Mouse (Mus musculus): ENCODE measurements around the gene Hpgd. TPM values are rescaled to one million over a fixed set of nuclear protein-coding genes. Genes with fewer than 3 reads are reported as not detected.

The Hpgd gene
- total RNA-seq, 1 experiment from 2014 or later = 457 TPM

- no peak for ATAC-seq (replicated peaks; ENCODE audit: insufficient number of reproducible peaks, low FRiP score, low TSS enrichment, poor library complexity, severe bottlenecking)
Observed at GRCm38 (mm10) chr8:56304595-56304994, 10.2 kb downstream of the Hpgd start.

DNA sequence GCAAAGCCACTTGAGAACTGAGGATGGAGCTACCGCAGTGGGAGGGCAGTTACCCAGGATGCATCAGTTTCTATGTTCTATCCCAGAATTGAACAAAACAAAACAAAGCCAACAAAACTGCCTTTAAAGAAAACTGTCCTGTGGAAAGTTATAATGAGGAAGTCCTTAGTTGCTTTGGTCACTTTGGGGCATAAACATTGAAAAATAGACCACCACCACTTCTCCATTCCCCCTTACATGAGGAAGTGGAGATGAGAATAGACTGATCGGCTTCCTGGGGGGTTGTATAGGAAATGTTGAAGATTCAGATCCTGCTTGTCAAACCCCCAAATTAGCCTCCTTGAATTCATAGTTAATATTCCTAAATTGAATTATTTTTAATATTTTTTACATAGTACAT, 19.2 kb downstream of the Hpgd start:
- peak; percentile 41; the same call in 1 of the 2 replicates for ATAC-seq (replicated peaks; ENCODE audit: insufficient number of reproducible peaks, low FRiP score, low TSS enrichment, poor library complexity, severe bottlenecking)

- ATAC-seq (replicated peaks; ENCODE audit: insufficient number of reproducible peaks, low FRiP score, low TSS enrichment, poor library complexity, severe bottlenecking) = no peak
Observed at GRCm38 (mm10) chr8:56315189-56315588, 20.8 kb downstream of the Hpgd start.

DNA sequence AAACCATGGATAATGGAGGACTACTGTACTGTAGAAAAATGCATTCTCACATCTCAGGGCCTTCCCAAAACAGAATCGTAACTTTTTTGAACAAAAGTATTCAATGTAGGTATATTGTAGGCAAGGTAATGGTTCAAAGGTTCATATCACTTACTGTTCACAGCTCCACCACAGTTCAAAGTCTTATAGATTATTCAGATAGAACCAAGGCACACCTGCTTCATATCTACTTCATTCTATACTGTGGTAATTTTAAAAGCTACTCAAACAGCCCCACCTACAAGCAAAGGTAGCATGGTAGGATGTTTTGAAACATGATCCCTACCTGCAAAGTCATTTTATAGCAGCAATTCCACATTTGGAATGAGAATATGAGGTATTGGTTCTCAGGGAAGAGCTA, 28.9 kb downstream of the Hpgd start:
- no peak for ATAC-seq (replicated peaks; ENCODE audit: insufficient number of reproducible peaks, low FRiP score, low TSS enrichment, poor library complexity, severe bottlenecking)

GRCm38 (mm10) chr8:56327709-56328108, 33.3 kb downstream of the Hpgd start:
- no peak for ATAC-seq (replicated peaks; ENCODE audit: insufficient number of reproducible peaks, low FRiP score, low TSS enrichment, poor library complexity, severe bottlenecking)

- ATAC-seq (replicated peaks; ENCODE audit: insufficient number of reproducible peaks, low FRiP score, low TSS enrichment, poor library complexity, severe bottlenecking) = no peak
Observed at GRCm38 (mm10) chr8:56328130-56328542, 33.8 kb downstream of the Hpgd start.

GRCm38 (mm10) chr8:56335390-56336000, 41.1 kb downstream of the Hpgd start:
- ATAC-seq (replicated peaks; ENCODE audit: insufficient number of reproducible peaks, low FRiP score, low TSS enrichment, poor library complexity, severe bottlenecking) = no peak

DNA sequence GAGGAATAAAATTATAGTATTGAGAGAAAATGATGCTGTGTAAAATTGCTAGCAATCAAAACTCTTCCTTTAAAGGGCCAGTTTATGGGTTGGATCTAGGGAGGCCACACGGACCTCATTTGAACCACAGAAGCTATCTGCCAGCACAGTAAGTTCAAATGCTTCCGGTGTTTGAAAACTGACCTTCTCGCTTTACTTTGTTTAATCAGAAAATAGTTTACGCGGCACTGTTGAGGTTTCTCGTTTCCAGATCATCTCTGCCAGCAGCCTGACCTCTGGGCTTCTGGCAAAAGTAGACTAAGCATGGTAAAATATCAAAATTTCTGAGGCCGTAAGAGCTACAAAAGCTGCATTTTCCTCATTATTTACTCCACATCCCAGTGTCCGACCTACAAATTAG, 42.4 kb downstream of the Hpgd start:
- no peak for ATAC-seq (replicated peaks; ENCODE audit: insufficient number of reproducible peaks, low FRiP score, low TSS enrichment, poor library complexity, severe bottlenecking)

GRCm38 (mm10) chr8:56343505-56343904, 49.1 kb downstream of the Hpgd start:
- ATAC-seq (replicated peaks; ENCODE audit: insufficient number of reproducible peaks, low FRiP score, low TSS enrichment, poor library complexity, severe bottlenecking) = no peak

DNA sequence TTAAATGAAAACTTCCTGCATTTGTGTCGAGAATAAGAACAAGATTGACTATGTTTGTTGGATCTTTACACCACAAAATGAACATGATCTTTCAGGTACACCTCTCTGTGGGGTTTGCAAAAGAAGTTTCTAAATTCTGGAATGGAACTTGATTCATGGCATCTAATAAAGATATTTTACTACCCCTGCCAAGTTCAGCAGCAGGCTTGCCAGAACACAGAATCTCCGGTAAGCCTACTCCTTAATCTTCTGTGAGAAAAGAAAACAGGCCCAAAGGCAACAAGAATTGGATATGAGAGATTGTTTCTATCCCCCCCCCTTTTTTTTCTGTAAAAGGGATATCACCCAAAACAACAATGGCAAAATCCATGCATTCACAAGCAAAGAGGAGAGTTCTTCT, 49.6 kb downstream of the Hpgd start:
- ATAC-seq (replicated peaks; ENCODE audit: insufficient number of reproducible peaks, low FRiP score, low TSS enrichment, poor library complexity, severe bottlenecking) = no peak

DNA sequence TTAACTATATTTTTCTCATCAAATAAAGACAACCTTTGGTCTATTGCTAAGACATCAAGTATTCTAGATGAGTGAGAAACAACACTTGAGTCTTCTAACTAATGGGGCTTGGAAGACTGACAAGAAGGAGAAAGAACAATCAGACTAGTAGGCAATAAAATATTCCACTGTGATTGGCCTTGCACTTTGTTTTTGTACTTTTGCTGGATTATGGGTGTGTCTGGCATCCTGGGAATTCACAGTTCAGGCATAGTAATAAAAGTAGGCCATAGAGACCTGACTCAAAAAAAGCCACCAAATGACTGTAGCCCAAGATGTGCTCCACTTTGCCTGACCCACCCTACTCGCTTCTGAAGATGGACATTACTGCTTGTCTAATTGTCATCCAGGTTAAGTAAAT, 50.0 kb downstream of the Hpgd start:
- ATAC-seq (replicated peaks; ENCODE audit: insufficient number of reproducible peaks, low FRiP score, low TSS enrichment, poor library complexity, severe bottlenecking) = no peak

GRCm38 (mm10) chr8:56345641-56346420, 51.4 kb downstream of the Hpgd start:
- ATAC-seq (replicated peaks; ENCODE audit: insufficient number of reproducible peaks, low FRiP score, low TSS enrichment, poor library complexity, severe bottlenecking) = no peak

DNA sequence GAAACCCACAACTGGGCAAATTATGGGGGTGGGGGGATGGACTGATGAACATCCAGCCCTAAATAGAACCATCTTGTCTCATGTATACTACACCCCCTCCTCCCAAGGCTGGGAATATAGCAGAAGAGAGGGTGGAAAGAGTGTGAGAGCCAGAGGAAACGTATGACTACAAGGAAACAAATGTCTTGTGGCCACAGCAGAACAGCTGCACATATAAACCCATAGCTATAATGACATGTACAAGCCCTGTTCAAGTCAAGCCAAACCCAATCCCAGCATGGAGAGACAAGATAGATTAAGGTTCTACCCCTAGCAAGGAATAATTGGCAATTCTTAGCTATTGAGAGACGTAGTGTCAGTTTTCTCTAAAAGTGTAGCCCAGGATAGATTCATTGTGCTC, 68.8 kb downstream of the Hpgd start:
- ATAC-seq (replicated peaks; ENCODE audit: insufficient number of reproducible peaks, low FRiP score, low TSS enrichment, poor library complexity, severe bottlenecking) = no peak

Data from monocyte, adult 5-6 weeks (primary cell).